Mouse (Mus musculus): ENCODE data around the gene Exoc6b. TPM values are rescaled to one million over a fixed set of nuclear protein-coding genes. Genes with fewer than 3 reads are reported as not detected.

Exoc6b gene
- total RNA-seq, 2 experiments from 2014 or later = 67.1 to 68.0 TPM

GRCm38 (mm10) chr6:84899002-84899774, 170.1 kb downstream of the Exoc6b start:
- DNase-seq (ENCODE audit: extremely low spot score in 1 of 2, low spot score in 2 of 2) = no peak
- intact Hi-C loops (cut with DNase I) = no loop called here

DNA sequence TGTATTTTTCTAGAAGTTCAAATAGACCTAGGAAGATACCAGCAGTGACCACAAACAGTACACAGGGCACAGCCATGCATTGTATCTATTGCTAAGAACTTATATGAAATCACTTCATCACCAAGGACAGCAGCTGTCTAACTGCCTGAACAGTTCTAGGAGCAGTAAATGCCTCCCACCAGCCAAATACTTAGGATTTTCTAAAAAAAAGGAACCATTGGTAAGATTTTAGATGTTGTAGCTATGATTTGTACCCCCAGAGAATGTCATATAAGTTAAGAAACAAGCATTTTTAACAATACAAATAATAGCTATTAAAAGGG, 175.6 kb downstream of the Exoc6b start:
- intact Hi-C loops (cut with DNase I) = no loop called here
- no peak for DNase-seq (ENCODE audit: extremely low spot score in 1 of 2, low spot score in 2 of 2)

GRCm38 (mm10) chr6:84892926-84893772, 176.2 kb downstream of the Exoc6b start:
- intact Hi-C loops (cut with DNase I) = no loop called here
- DNase-seq (ENCODE audit: extremely low spot score in 1 of 2, low spot score in 2 of 2) = no peak

- no peak for DNase-seq (ENCODE audit: extremely low spot score in 1 of 2, low spot score in 2 of 2)
- intact Hi-C loops (cut with DNase I) = no loop called here
These were observed 182.8 kb downstream of the Exoc6b start for GRCm38 (mm10) chr6:84886551-84886950.

- intact Hi-C loops (cut with DNase I) = no loop called here
- no peak for DNase-seq (ENCODE audit: extremely low spot score in 1 of 2, low spot score in 2 of 2)
These were observed 184.2 kb downstream of the Exoc6b start for GRCm38 (mm10) chr6:84885080-84885479.

GRCm38 (mm10) chr6:84883720-84884119, 185.6 kb downstream of the Exoc6b start:
- intact Hi-C loops (cut with DNase I) = no loop called here

GRCm38 (mm10) chr6:84882663-84883517, 186.4 kb downstream of the Exoc6b start:
- intact Hi-C loops (cut with DNase I) = no loop called here
- DNase-seq (ENCODE audit: extremely low spot score in 1 of 2, low spot score in 2 of 2) = no peak

More at GRCm38 (mm10) chr6:84883720-84884119, 185.6 kb downstream of the Exoc6b start:
- DNase-seq (ENCODE audit: extremely low spot score in 1 of 2, low spot score in 2 of 2) = no peak

GRCm38 (mm10) chr6:84875869-84876268, 193.4 kb downstream of the Exoc6b start:
- intact Hi-C loops (cut with DNase I) = no loop called here
- DNase-seq (ENCODE audit: extremely low spot score in 1 of 2, low spot score in 2 of 2) = no peak

GRCm38 (mm10) chr6:84867114-84867513, 202.2 kb downstream of the Exoc6b start:
- intact Hi-C loops (cut with DNase I) = no loop called here
- no peak for DNase-seq (ENCODE audit: extremely low spot score in 1 of 2, low spot score in 2 of 2)

- intact Hi-C loops (cut with DNase I) = no loop called here
- DNase-seq (ENCODE audit: extremely low spot score in 1 of 2, low spot score in 2 of 2) = no peak
These were observed 204.7 kb downstream of the Exoc6b start for GRCm38 (mm10) chr6:84864625-84865024.

GRCm38 (mm10) chr6:84863816-84864375, 205.4 kb downstream of the Exoc6b start:
- intact Hi-C loops (cut with DNase I) = no loop called here
- no peak for DNase-seq (ENCODE audit: extremely low spot score in 1 of 2, low spot score in 2 of 2)

DNA sequence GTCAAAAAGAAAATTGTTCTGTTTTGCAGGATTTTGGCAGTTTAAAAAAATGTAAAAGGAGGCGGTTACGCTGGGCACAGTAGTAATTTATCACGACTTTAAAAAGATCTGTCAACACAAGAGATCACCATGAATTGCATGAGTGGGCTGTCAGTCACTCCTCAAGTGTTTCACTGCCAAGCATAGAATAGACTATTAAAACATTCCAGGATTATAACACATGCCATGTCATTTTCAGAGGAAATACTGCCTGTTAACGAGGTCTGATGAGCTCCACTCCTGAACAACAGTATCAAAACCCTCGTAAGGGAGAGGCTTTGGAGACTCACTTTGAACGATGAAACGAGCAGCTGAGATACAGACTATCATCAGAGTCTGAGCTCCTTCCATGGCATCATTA, 223.6 kb downstream of the Exoc6b start:
- intact Hi-C loops (cut with DNase I) = no loop called here

GRCm38 (mm10) chr6:84841138-84841537, 228.2 kb downstream of the Exoc6b start:
- intact Hi-C loops (cut with DNase I) = no loop called here
- DNase-seq (ENCODE audit: extremely low spot score in 1 of 2, low spot score in 2 of 2) = no peak

More for the DNA sequence above, 223.6 kb downstream of the Exoc6b start:
- DNase-seq (ENCODE audit: extremely low spot score in 1 of 2, low spot score in 2 of 2) = no peak

GRCm38 (mm10) chr6:84807546-84807945, 261.8 kb downstream of the Exoc6b start:
- intact Hi-C loops (cut with DNase I) = no loop called here
- no peak for DNase-seq (ENCODE audit: extremely low spot score in 1 of 2, low spot score in 2 of 2)

GRCm38 (mm10) chr6:84806132-84806730, 263.1 kb downstream of the Exoc6b start:
- intact Hi-C loops (cut with DNase I) = no loop called here
- no peak for DNase-seq (ENCODE audit: extremely low spot score in 1 of 2, low spot score in 2 of 2)

GRCm38 (mm10) chr6:84798736-84799135, 270.6 kb downstream of the Exoc6b start:
- no peak for DNase-seq (ENCODE audit: extremely low spot score in 1 of 2, low spot score in 2 of 2)
- intact Hi-C loops (cut with DNase I) = no loop called here

DNA sequence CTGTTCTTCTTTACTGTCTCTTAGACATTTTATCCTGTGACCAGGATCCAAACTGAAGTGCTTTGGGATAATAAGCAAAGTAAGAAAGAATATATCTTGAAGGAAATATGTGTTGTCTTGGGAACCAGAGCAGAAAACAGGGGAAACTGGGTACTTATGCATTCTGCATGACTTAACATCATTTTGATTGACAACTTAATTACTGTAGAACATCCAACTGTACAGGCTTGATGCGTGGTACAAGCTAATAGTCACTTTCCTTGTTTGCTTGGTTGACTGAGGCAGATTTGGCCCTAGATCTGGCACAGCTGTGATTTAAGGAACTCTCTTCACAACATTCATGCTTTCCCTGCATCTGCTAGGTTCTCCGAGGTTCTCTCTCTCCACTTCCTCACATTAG, 285.3 kb downstream of the Exoc6b start:
- no peak for DNase-seq (ENCODE audit: extremely low spot score in 1 of 2, low spot score in 2 of 2)
- intact Hi-C loops (cut with DNase I) = no loop called here

GRCm38 (mm10) chr6:84779987-84780386, 289.3 kb downstream of the Exoc6b start:
- DNase-seq (ENCODE audit: extremely low spot score in 1 of 2, low spot score in 2 of 2) = no peak

GRCm38 (mm10) chr6:84778970-84779369, 290.3 kb downstream of the Exoc6b start:
- intact Hi-C loops (cut with DNase I) = no loop called here
- DNase-seq (ENCODE audit: extremely low spot score in 1 of 2, low spot score in 2 of 2) = peak in 1 of 2 experiments; percentile 16

More at GRCm38 (mm10) chr6:84779987-84780386, 289.3 kb downstream of the Exoc6b start:
- intact Hi-C loops (cut with DNase I) = no loop called here
